Mouse (Mus musculus): ENCODE measurements at regions not wholly inside any gene's neighbourhood (a gene's known extent, or its start where the extent isn't known, plus 50 kb on each side); places are given as distances from the start of the nearest gene placed in this dataset.

DNA sequence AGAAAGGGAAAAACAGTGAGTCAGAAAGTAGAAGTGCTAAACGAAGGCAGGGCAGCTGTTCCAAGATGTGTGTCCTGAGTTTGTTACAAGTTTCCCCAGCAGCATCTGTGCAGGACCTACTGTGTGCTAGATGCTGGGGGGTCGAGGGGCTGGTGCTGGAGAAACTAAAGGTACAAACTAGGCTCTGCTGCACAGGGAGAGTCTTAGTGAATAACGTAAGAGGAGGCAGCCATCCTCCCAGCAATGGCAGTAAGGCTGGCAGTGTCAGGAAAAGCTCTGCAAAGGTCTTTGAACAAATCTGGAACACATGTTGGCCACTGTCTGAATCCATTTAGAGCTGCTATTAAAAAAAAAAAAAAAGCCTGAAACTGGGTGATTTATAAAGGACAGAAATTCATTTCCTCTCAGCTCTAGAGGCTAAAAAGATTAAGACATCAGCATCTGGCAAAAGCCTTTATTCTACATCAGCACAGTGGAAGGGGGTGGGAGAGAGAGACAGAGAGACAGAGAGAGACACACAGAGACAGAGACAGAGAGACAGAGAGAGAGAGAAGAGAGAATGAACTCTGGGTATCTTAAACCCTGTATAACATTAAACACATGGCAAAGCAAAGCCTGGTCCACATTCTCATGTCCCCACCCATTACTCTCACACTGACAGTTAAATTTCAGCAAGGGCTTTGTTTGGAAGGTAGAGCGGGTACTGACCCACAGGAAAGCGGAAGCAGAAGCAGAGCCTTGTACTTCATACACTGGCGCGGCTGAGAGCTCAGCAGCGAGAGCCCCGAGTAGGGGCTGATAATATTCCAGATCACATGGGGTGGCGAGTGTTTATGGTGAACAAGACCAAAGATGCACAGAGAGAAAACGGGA lies 55.8 kb upstream of the Slc38a4 start:
- H3K4me1 ChIP-seq (ENCODE audit: control insufficient read depth, insufficient read depth, low read length) = no peaks in the 10 kb centered on the region
- WGBS = 80% methylated on average over 11 of the region's 11 CpGs
- TF ChIP-seq POLR2A (IDR thresholded peaks at IDR 0.05; ENCODE audit: insufficient read depth, low read depth, low read length) (no peak), CTCF (IDR thresholded peaks at IDR 0.05; ENCODE audit: insufficient read depth, low read depth, low read length) (no peak)
- no peak overlapping the region for H3K4me3 ChIP-seq (ENCODE audit: insufficient read depth, low read depth, low read length)
- no peak overlapping the region for H3K27ac ChIP-seq (ENCODE audit: insufficient read depth, low read depth, low read length)

DNA sequence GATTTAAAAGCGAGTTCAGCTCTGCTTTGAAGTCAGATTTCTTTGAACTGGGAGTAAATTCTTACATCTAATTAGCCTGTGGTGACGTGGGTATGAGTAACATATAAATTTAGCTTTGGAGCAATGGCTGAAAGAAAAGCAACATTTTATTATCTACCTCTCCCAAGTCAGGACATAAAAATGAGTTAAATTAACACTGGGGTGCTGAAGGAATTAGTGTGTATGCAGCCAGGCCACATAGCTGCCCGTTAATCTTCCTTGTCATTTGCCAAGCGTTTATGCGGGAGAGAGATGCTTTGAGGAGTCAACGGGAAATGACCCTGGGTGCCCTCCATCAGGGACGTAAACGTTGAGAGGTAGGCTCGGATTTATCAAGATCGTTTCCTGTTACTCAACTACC lies 52.0 kb upstream of the Slc38a4 start:
- no peak overlapping the region for H3K27ac ChIP-seq (ENCODE audit: insufficient read depth, low read depth, low read length)
- peaks cover 3% of the 10 kb centered on the region; the same call in 1 of the 2 replicates for H3K4me1 ChIP-seq (ENCODE audit: control insufficient read depth, insufficient read depth, low read length)
- H3K4me3 ChIP-seq (ENCODE audit: insufficient read depth, low read depth, low read length) = no peak overlapping the region
- TF ChIP-seq CTCF (IDR thresholded peaks at IDR 0.05; ENCODE audit: insufficient read depth, low read depth, low read length) (no peak), POLR2A (IDR thresholded peaks at IDR 0.05; ENCODE audit: insufficient read depth, low read depth, low read length) (no peak)
- 68% methylated on average over 10 of the region's 10 CpGs for WGBS

DNA sequence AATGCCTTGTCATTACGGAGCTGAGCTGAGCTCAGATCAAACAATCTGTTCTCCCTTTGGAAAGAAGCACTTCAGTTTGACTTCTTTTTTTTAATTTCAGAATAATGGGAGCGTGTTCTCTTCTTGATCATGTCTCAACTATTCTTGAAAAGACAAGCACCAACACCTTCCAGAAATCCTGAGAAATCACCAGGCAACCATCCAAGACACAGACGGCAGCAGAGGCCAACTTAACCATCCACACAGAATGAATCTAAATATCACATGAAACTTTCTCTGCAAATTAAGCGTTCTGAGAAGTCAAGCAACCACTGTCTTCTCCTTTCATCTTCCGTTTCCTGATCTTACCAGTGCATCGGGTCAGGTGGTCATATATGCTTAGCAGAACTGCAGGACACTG lies 50.8 kb upstream of the Slc38a4 start:
- Histone ChIP-seq H3K4me3 (ENCODE audit: insufficient read depth, low read depth, low read length) (no peak overlapping the region), H3K4me1 (ENCODE audit: control insufficient read depth, insufficient read depth, low read length) (peaks cover 6% of the 10 kb centered on the region; the same call in 1 of the 2 replicates), H3K27ac (ENCODE audit: insufficient read depth, low read depth, low read length) (no peak overlapping the region)
- 79% methylated on average over 6 of the region's 6 CpGs for WGBS
- TF ChIP-seq CTCF (IDR thresholded peaks at IDR 0.05; ENCODE audit: insufficient read depth, low read depth, low read length) (no peak), POLR2A (IDR thresholded peaks at IDR 0.05; ENCODE audit: insufficient read depth, low read depth, low read length) (no peak)

Measured in olfactory bulb, adult 2 months (tissue).